7 mouse cellular contexts compared by ENCODE assay signal in genomic region chr7:112169955-112170692, GRCm38 (mm10). TPM values are rescaled to one million over a fixed set of nuclear protein-coding genes. Genes with fewer than 3 reads are reported as not detected.
A peak's percentile ranks its signal among the peaks of the same experiment; 100 is the strongest.
DNase-seq lines count a peak whose midpoint lies in the region; ATAC-seq lines count a peak whose summit lies in the region.

No protein-coding gene starts in this region.

- H3K4me3 ChIP-seq in hindbrain, embryonic 16.5 days (ENCODE audit: low read length), result no peak overlapping the region

- DNase-seq in testis, postnatal 14 days (ENCODE audit: low spot score), result peak; percentile 67
- no peak for DNase-seq in testis, postnatal 10 days (ENCODE audit: low spot score)
- peak; percentile 42 for DNase-seq in lung, postnatal 36 days
- no peak for DNase-seq in c-Kit-positive CD71-positive TER-119-positive erythroid progenitor cells, embryonic 14.5 days (ENCODE audit: low spot score)
- no peak for DNase-seq in cerebellum, postnatal 25 days
- no peak for DNase-seq in cerebellum, adult 11-12 months

- no peak overlapping the region for H3K4me2 ChIP-seq in hindbrain, embryonic 16.5 days (ENCODE audit: low read length)

- 0 out of 2 replicates have a peak overlapping the region, but pooled peaks have one; percentile 44 for H3K27ac ChIP-seq in hindbrain, embryonic 16.5 days (ENCODE audit: low read depth, low read length)

- H3K36me3 ChIP-seq in hindbrain, embryonic 16.5 days (ENCODE audit: control insufficient read depth, insufficient read depth, low read length), result no peaks in the 10 kb centered on the region

- 11% methylated on average over 10 of the region's 10 CpGs for WGBS in hindbrain, embryonic 16.5 days

- no peaks in the 10 kb centered on the region for H3K9me3 ChIP-seq in hindbrain, embryonic 16.5 days (ENCODE audit: control insufficient read depth, low read length)

- no peaks in the 10 kb centered on the region for H3K27me3 ChIP-seq in hindbrain, embryonic 16.5 days (replicated peaks; ENCODE audit: control insufficient read depth, insufficient read depth, low read length)

- peak; percentile 95 for ATAC-seq in hindbrain, embryonic 16.5 days

- H3K4me1 ChIP-seq in hindbrain, embryonic 16.5 days (ENCODE audit: control insufficient read depth, insufficient read depth, low read depth, low read length), result no peaks in the 10 kb centered on the region; the same call in 1 of the 2 replicates

- no peak overlapping the region for H3K9ac ChIP-seq in hindbrain, embryonic 16.5 days (ENCODE audit: low read depth, low read length)

RNA-seq across cellular contexts. Expression of gene Dkk3, which starts 11.3 kb away (rescaled TPM):
- polyA plus RNA-seq in hindbrain, embryonic 16.5 days (2015; fragmentation: Nextera tagmentation; extraction: Ambion mirVana), result 38.5 and 39.8 TPM in 2 replicates

RNA-seq across cellular contexts. Expression of gene Mical2, which starts 55.5 kb away (rescaled TPM):
- polyA plus RNA-seq in hindbrain, embryonic 16.5 days (2015; fragmentation: Nextera tagmentation; extraction: Ambion mirVana), result 6.0 and 7.2 TPM in 2 replicates

Comparison
In these comparisons a context has a peak if more than half of its experiments do, and no peak if none do; other contexts are left out.
1. DNase-seq: peak in testis, postnatal 14 days (single experiment) and lung, postnatal 36 days (single experiment); none in testis, postnatal 10 days (single experiment), c-Kit-positive CD71-positive TER-119-positive erythroid progenitor cells, embryonic 14.5 days (single experiment), cerebellum, postnatal 25 days (0 of 2) and cerebellum, adult 11-12 months (single experiment).